9 mouse cellular contexts compared by ENCODE assay signal in genomic region chr5:93180252-93180651, GRCm38 (mm10). TPM values are rescaled to one million over a fixed set of nuclear protein-coding genes. Genes with fewer than 3 reads are reported as not detected.
A peak's percentile ranks its signal among the peaks of the same experiment; 100 is the strongest.
DNase-seq lines count a peak whose midpoint lies in the region; ATAC-seq and TF ChIP-seq lines count a peak whose summit lies in the region.
"Had no signal": no experiment of that assay in that cellular context is flagged by ENCODE, and none has a peak within 500 bp of the region (broad histone marks: within the 10 kb centered on the region; RNA-seq: fewer than 3 reads in every experiment).

No protein-coding gene starts in this region.

- TF ChIP-seq CTCF in layer of hippocampus, adult 2 months (conservative IDR thresholded peaks at IDR 0.05) = peak; percentile 77

- ATAC-seq in activated CD4-positive, CD25-positive, alpha-beta regulatory T cell, adult 4 months = peak; percentile 70
- ATAC-seq in hindbrain, embryonic 13.5 days (ENCODE audit: low FRiP score) = no peak

- peaks cover 55% of the 10 kb centered on the region for H3K36me3 ChIP-seq in hindbrain, embryonic 13.5 days

- no peaks in the 10 kb centered on the region for H3K4me1 ChIP-seq in hindbrain, embryonic 13.5 days (replicated peaks)

- H3K27ac ChIP-seq in layer of hippocampus, adult 2 months = no peak overlapping the region
- H3K27ac ChIP-seq in hindbrain, embryonic 13.5 days = no peak overlapping the region

- H3K4me2 ChIP-seq in hindbrain, embryonic 13.5 days = no peak overlapping the region
- H3K4me2 ChIP-seq: embryonic facial prominence, embryonic 13.5 days had no signal

- H3K9me3 ChIP-seq in hindbrain, embryonic 13.5 days = no peaks in the 10 kb centered on the region
- H3K9me3 ChIP-seq: embryonic facial prominence, embryonic 13.5 days had no signal

- H3K27me3 ChIP-seq in hindbrain, embryonic 13.5 days = no peaks in the 10 kb centered on the region
- H3K27me3 ChIP-seq: embryonic facial prominence, embryonic 13.5 days had no signal

- DNase-seq in cerebellum, postnatal 10 days = peak; percentile 29 to 51
- DNase-seq in cerebellum, postnatal 4 days (ENCODE audit: low spot score in 2 of 2) = no peak
- no peak for DNase-seq in layer of hippocampus, adult 2 months (ENCODE audit: low spot score in 2 of 2)
- DNase-seq in layer of hippocampus, adult 18-20 months (ENCODE audit: low spot score in 2 of 2) = no peak
- DNase-seq in naive thymus-derived CD4-positive, alpha-beta T cell, adult 2 months (ENCODE audit: low read depth) = peak; percentile 64
- no peak for DNase-seq in frontal cortex, postnatal 14 days (ENCODE audit: low spot score in 2 of 2)

- 77% methylated on average over 2 of the region's 2 CpGs for WGBS in hindbrain, embryonic 13.5 days

- H3K4me3 ChIP-seq in layer of hippocampus, adult 2 months = no peak overlapping the region
- no peak overlapping the region for H3K4me3 ChIP-seq in hindbrain, embryonic 13.5 days
- H3K4me3 ChIP-seq: embryonic facial prominence, embryonic 13.5 days had no signal

- H3K9ac ChIP-seq in hindbrain, embryonic 13.5 days = no peak overlapping the region
- H3K9ac ChIP-seq: embryonic facial prominence, embryonic 13.5 days had no signal

RNA-seq across cellular contexts. Expression of gene Ccni, which starts 26.0 kb away (rescaled TPM):
- 100 to 1,000 TPM; 251 to 256 TPM for total RNA-seq in layer of hippocampus, adult 2 months (2021)
- total RNA-seq in layer of hippocampus, adult 18-20 months (2021) = 100 to 1,000 TPM; 248 to 262 TPM
- polyA plus RNA-seq in activated CD4-positive, CD25-positive, alpha-beta regulatory T cell, adult 4 months (2017; shearing (Covaris generic)) = 10 to 100 TPM; 72.4 to 79.4 TPM
- 137 and 140 TPM in 2 replicates for polyA plus RNA-seq in hindbrain, embryonic 13.5 days (2015; fragmentation: Nextera tagmentation; extraction: Ambion mirVana)

RNA-seq across cellular contexts. Expression of gene 2010109A12Rik, which starts 26.1 kb away (rescaled TPM):
- total RNA-seq in layer of hippocampus, adult 2 months (2021) = 1 to 10 TPM; 1.1 to 1.8 TPM
- total RNA-seq in layer of hippocampus, adult 18-20 months (2021) = under 1 TPM; 0.84 to 0.86 TPM
- under 1 TPM; 0.37 to 0.57 TPM for polyA plus RNA-seq in activated CD4-positive, CD25-positive, alpha-beta regulatory T cell, adult 4 months (2017; shearing (Covaris generic))
- 2.0 and 2.2 TPM in 2 replicates for polyA plus RNA-seq in hindbrain, embryonic 13.5 days (2015; fragmentation: Nextera tagmentation; extraction: Ambion mirVana)

Comparison
In these comparisons a context has a peak if more than half of its experiments do, and no peak if none do; other contexts are left out.
1. DNase-seq: peak in cerebellum, postnatal 10 days (2 of 2) and naive thymus-derived CD4-positive, alpha-beta T cell, adult 2 months (single experiment); none in cerebellum, postnatal 4 days (0 of 2), layer of hippocampus, adult 2 months (0 of 2), layer of hippocampus, adult 18-20 months (0 of 2) and frontal cortex, postnatal 14 days (0 of 2).